Mouse (Mus musculus) CH12.LX (cell line): ENCODE results near the gene Hecw2.

ENCODE experiments used
- CTCF ChIP-seq, 2 experiments: IDR thresholded peaks in 1 of 2; conservative IDR thresholded peaks in 1 of 2; 2 replicates each; pipeline ENCODE4 v1.5.1; 2011 to 2012; ENCODE audit warnings: low read depth in 2 of 2, low read length in 2 of 2, improper control_type of control experiment in 1 of 2, inconsistent platforms in 1 of 2, mild to moderate bottlenecking in 1 of 2, moderate library complexity in 1 of 2
- HCFC1 ChIP-seq: IDR thresholded peaks from 2 replicates; pipeline ENCODE4 v1.6.1; 2012; ENCODE audit warnings: low read depth, mild to moderate bottlenecking, inconsistent platforms, low read length, improper control_type of control experiment
- POLR2AphosphoS2 ChIP-seq: IDR thresholded peaks from 2 replicates; pipeline ENCODE4 v1.6.1; 2011; ENCODE audit warnings: low read depth, low read length, improper control_type of control experiment
- ZC3H11A ChIP-seq: IDR thresholded peaks from 2 replicates; pipeline ENCODE4 v1.6.1; 2012; ENCODE audit warnings: low read depth, mild to moderate bottlenecking, inconsistent platforms, low read length, improper control_type of control experiment

DNA sequence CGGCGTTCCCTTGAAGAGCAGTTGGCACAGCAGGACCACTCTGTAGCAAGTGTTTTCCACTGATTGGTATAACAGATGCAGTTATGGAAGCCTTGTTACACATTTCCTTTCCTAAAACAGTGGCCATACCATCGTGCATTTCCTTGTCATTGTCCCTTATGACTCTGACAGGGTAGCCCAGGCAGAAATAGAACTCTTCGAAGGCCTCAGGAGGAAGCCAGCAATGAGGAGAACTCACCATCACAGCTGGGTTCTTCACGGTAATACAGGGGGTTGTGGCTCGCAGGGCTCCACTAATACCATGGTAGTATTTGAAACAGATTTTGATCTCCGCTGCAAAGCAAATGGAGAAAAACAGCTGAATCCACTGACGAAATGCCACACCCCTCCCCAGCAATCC, 252.5 kb downstream of the Hecw2 start:
- TF ChIP-seq POLR2AphosphoS2 (no peak), ZC3H11A (no peak), HCFC1 (no peak), CTCF (conservative IDR thresholded peaks at IDR 0.05 in 1 of 2, IDR thresholded peaks at IDR 0.05 in 1 of 2; ENCODE audit: low read depth in 2 of 2, low read length in 2 of 2) (no peak)
